Mouse (Mus musculus): ENCODE measurements at regions not wholly inside any gene's neighbourhood (a gene's known extent, or its start where the extent isn't known, plus 50 kb on each side); places are given as distances from the start of the nearest gene placed in this dataset.

DNA sequence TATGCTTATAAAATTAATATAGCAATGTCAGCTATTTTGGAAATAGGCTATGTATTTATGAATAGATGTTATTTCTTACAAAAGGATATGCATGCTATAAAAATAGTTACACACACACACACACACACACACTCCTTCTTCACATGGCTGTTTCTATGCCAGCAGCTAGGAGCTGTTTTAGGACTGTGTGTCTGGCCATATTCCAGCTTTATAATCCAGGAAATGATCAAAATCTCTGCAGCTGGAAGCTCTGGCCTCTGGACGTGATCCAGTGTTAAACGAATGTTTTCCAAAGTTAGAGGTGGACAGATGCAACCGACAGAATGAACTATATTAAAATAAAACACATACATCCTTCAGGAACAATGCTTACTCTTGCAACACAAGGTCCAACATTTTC is 125.9 kb upstream of the Rxylt1 start:
- TF ChIP-seq POLR2A (IDR thresholded peaks at IDR 0.05; ENCODE audit: insufficient read depth, low read depth, low read length): no peak
- no peak for TF ChIP-seq CTCF (IDR thresholded peaks at IDR 0.05)

All from heart, adult 2 months (tissue).